Mouse (Mus musculus) heart, postnatal 4 days (tissue): ENCODE measurements around the gene Efnb3. TPM values are rescaled to one million over a fixed set of nuclear protein-coding genes. Genes with fewer than 3 reads are reported as not detected.
A peak's percentile ranks its signal among the peaks of the same experiment; 100 is the strongest.
"Not testable (repeated sequence)": the region's sequence is repeated elsewhere in the genome, so short reads cannot be mapped to it uniquely, and the experiment has no call there.

Source experiments
- DNase-seq: peaks from one replicate; pipeline ENCODE4 v3.0.0; 2021
- total RNA-seq, 2 experiments: library from RNA; stranded (reverse); gene quantifications; 2 replicates each; pipeline ENCODE4 v1.2.3; 2021

Efnb3 gene
- total RNA-seq, 2 experiments from 2014 or later: 98.5 to 117 TPM

GRCm38 (mm10) chr11:69549060-69549656, 10.8 kb downstream of the Efnb3 start, which contains the start of gene Dnah2:
TSS of gene Dnah2 (minus strand) at chr11:69549110.
- DNase-seq: no peak

GRCm38 (mm10) chr11:69547071-69547470, 12.9 kb downstream of the Efnb3 start:
- peak; percentile 67 for DNase-seq

- DNase-seq: peak; percentile 88
Measured at GRCm38 (mm10) chr11:69546423-69547053, 13.5 kb downstream of the Efnb3 start.

- no peak for DNase-seq
Measured at GRCm38 (mm10) chr11:69545957-69546356, 14.0 kb downstream of the Efnb3 start.

- no peak for DNase-seq
Measured at GRCm38 (mm10) chr11:69543598-69543997, 16.4 kb downstream of the Efnb3 start.

GRCm38 (mm10) chr11:69541741-69542140, 18.3 kb downstream of the Efnb3 start:
- not testable (repeated sequence) for DNase-seq

DNA sequence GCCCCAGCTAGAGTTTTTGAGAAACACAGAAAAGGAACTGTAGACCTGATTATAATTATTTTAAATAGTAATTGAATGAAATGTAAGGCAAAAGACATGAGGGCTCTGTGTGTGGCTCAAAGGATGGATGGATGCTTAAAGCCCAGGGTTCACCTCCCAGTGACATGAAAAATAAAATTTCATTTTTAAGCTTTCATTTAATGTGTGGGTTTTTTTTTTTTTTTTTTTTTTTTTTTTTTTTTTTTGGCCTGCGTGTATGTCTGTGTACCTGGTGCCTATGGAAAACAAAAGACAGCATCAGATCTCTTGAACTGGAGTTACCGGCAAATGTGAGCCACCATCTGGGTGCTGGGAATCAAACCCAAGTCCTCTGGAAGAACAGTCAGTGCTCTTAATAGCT, 19.3 kb downstream of the Efnb3 start:
- DNase-seq: no peak

- DNase-seq: no peak
Measured at GRCm38 (mm10) chr11:69534990-69535389, 25.0 kb downstream of the Efnb3 start.

DNA sequence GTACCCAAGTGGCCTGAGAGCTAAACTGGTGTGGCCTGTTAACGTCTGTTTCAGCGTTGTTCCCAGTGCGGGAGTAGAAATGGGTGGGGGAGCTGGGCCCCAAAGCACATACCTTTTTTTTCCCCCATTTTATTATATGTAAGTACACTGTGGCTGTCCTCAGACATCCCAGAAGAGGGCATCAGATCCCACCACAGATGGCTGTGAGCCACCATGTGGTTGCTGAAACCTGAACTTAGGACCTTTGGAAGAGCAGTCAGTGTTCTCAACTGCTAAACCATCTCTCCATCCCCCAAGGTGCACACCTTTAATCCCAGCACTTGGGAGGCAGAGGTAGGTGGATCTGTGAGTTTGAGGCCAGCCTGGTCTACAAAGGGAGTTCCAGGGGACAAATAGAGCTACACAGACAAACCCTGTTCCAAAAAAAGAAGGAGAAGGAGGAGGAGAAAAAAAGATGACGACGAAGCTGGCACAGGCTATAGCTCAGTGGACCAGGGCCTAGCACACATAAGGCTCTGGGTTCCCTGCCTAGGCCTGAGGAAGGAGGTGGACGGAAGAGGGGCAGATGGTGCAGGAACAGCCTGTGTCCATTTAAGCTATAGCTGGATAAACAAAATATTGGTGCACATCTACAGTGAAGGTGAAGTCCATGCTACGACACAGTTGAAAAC, 27.4 kb downstream of the Efnb3 start:
- DNase-seq: no peak

DNA sequence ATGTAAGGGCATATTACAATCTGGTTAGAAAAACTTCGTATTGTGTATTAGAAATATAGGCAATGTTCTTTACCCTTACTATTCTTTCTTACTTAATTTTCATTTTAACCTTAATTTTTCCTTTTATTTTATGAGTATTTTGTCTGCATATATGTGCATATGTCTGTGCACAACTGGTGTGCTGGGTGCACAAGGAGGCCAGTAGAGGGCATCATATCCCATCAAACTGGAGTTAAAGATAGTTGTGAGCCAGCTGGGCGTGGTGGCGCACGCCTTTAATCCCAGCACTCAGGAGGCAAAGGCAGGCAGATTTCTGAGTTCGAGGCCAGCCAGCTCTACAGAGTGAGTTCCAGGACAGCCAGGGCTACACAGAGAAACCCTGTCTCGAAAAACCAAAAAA, 29.2 kb downstream of the Efnb3 start:
- not testable (repeated sequence) for DNase-seq

GRCm38 (mm10) chr11:69530281-69530680, 29.7 kb downstream of the Efnb3 start:
- not testable (repeated sequence) for DNase-seq

GRCm38 (mm10) chr11:69528031-69528390, 32.0 kb downstream of the Efnb3 start:
- no peak for DNase-seq

- DNase-seq: no peak
Measured at GRCm38 (mm10) chr11:69527098-69528030, 32.6 kb downstream of the Efnb3 start.

GRCm38 (mm10) chr11:69526631-69527030, 33.4 kb downstream of the Efnb3 start:
- no peak for DNase-seq

DNA sequence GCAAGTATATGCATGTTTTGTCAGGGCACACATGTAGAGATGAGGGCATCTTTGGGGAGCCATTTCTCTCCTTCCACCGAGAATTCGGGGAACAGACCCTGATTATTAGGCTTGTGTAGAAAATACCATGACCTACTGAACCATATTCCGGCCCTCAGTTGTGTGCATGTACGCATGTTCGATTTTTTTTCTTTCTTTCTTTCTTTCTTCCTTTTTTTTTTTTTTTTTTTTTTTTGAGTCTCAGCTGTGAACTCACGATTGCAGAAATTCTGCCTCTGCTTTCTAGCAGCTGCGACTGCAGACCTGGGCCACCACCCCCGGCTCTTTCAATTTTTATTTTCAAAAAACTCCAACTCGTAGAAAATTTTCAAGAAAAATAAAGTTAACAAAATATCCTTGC, 34.3 kb downstream of the Efnb3 start:
- no peak for DNase-seq

DNA sequence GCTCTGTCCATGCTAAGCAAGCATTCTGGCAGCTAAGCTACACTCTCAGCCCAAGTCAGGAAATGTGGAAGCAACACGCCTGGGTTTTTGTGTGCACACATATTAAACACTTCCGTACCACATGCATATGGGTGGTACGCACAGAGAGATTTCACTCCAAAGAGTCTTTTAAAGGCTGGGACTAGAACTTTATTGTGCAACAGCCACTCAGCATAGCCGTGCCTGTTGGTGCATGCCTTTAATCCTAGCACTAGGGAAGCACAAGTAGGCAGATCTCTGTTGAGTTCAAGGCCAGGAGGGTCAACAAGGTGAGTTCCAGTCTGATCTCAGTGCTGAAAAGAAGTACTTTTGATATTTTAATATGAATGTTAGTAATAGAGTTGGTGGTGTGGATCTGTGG, 36.4 kb downstream of the Efnb3 start:
- DNase-seq: no peak

DNA sequence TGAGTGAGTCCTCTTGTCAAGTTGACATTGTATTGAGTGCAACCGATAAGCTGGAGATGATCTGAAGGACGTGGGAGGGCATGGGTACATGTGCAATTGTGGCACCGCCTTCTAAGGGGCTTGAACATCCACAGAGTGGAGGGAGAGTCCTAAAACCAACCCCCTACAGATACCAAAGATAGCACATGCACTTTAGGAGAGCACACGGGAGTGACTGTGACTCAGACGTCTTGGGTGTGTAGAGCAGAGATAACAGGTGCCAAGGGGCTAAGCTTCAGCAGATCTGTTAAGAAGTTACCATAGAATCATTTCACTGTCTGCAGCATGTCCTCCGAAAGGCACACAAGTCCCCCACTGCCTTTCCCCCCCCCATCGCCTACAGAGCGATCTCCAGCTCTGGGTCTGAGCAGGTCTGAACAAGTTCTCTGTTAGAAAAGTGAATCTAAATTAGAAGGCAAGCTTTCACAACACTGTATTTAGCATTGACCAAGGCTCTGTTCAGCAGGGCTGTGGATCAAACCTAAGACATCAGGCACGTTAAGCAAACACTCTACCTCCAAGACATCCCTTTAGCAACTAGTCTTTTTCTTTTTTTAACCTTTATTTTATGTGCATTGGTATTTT, 38.4 kb downstream of the Efnb3 start:
- no peak for DNase-seq

- no peak for DNase-seq
Measured at GRCm38 (mm10) chr11:69519976-69520375, 40.0 kb downstream of the Efnb3 start.

DNA sequence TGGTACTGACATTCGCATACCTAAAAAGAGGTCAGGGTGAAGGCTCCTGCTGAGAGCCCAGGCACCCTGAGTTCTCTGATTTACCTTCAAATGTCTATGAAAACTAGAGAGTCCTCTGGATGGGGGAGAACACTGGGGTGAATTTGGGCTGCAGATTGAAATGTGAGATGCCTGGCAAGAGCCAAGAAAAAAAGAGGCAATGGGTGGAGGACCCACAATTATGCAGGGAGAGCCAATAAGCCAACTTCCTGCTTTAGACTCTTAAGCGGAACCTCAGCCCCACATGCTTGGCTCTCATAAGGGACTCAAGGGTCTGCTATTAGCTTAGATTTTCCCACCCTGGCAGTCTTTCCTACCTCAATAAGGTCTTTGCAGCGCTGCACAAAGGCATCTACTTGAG, 43.3 kb downstream of the Efnb3 start:
- DNase-seq: no peak

GRCm38 (mm10) chr11:69516151-69516640, 43.8 kb downstream of the Efnb3 start:
- no peak for DNase-seq

- peak; percentile 75 for DNase-seq
Measured at GRCm38 (mm10) chr11:69513840-69514239, 46.2 kb downstream of the Efnb3 start.
